Mouse (Mus musculus) lung, adult 2 months (tissue): ENCODE data around the gene Adamts14. TPM values are rescaled to one million over a fixed set of nuclear protein-coding genes. Genes with fewer than 3 reads are reported as not detected.

ENCODE experiments used
- DNase-seq: peaks from one replicate; pipeline ENCODE4 v3.0.0; 2022
- H3K4me1 ChIP-seq: fragments of 200-500 bp; 2 replicates; pipeline ENCODE4 v1.6.1; 2011; ENCODE audit warnings: low read length; ENCODE audit not compliant: control insufficient read depth, insufficient read depth
- H3K4me3 ChIP-seq: fragments of 200-500 bp; replicated peaks from 2 replicates; pipeline ENCODE3; 2011; ENCODE audit warnings: low read depth, mild to moderate bottlenecking, control low read depth, low read length; ENCODE audit errors: extremely low read depth
- CTCF ChIP-seq: fragments of 200-500 bp; IDR thresholded peaks from 2 replicates; pipeline ENCODE4 v1.5.1; 2011; ENCODE audit warnings: mild to moderate bottlenecking, low read length, control low read depth; ENCODE audit not compliant: insufficient read depth
- POLR2A ChIP-seq: fragments of 200-500 bp; IDR thresholded peaks from 2 replicates; pipeline ENCODE4 v1.6.1; 2011; ENCODE audit warnings: low read depth, mild to moderate bottlenecking, control low read depth, low read length, borderline replicate concordance; ENCODE audit errors: extremely low read depth
- WGBS: fragments of 180-500 bp; shearing (Covaris S2); methylation state at CpG from one replicate; pipeline ENCODE4 v1.1.7; 2018; 5-methylcytosine and 5-hydroxymethylcytosine counted together
- polyA plus RNA-seq: library from polyadenylated mRNA; depleted of rRNA; stranded (reverse); fragments of >200 nt; gene quantifications from 2 replicates; pipeline ENCODE4 v1.2.3, GENCODE M21; 2012

Gene Adamts14
- polyA plus RNA-seq, 1 experiment = 3.6 TPM

DNA sequence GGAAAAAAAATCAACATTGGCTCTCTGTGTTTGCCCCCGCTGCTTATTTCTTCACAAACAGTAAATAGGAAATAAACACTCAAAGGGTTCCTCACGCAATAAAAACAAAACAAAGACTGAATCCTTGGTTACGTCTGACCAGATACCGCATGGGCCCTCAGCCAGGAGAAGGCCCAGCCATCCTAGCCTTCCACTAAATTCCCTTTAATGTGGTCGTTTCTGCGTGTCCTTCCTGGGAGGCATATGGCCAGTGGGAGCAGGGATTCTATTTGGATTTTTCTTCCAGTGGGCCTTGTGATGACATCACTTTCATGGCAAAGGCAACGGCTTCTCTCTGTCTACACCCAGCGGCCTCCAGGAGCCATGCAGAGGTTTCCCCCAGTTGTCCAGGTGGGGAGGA, 18.0 kb downstream of the Adamts14 start:
- no peak overlapping the region for H3K4me3 ChIP-seq
- no peak for TF ChIP-seq CTCF
- no peak for TF ChIP-seq POLR2A
- DNase-seq = no peak
- 57% methylated on average over 8 of the region's 8 CpGs for WGBS
- H3K4me1 ChIP-seq = no peaks in the 10 kb centered on the region

DNA sequence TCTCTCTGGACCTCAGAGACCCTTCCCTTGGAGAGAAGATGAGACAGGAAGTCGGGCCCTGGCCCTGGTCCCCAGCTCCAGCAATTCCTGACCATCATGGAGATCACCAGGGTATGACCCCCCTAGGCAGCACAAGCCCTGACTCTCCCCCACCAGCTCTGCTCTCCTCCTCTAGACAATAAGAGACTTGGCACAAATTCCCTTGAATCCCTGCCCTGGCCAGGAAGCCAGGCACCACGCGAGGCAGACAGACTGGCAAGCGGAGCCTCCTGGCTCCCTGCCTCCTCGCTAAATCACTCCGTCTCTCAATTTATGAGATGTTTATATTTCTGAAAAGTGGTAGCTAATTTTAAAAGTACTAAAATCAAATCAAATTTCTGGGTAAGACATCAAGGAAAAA, 18.5 kb downstream of the Adamts14 start:
- TF ChIP-seq CTCF = no peak
- TF ChIP-seq POLR2A = no peak
- no peak for DNase-seq
- no peak overlapping the region for H3K4me3 ChIP-seq
- no peaks in the 10 kb centered on the region for H3K4me1 ChIP-seq
- WGBS = 26% methylated on average over 6 of the region's 6 CpGs

DNA sequence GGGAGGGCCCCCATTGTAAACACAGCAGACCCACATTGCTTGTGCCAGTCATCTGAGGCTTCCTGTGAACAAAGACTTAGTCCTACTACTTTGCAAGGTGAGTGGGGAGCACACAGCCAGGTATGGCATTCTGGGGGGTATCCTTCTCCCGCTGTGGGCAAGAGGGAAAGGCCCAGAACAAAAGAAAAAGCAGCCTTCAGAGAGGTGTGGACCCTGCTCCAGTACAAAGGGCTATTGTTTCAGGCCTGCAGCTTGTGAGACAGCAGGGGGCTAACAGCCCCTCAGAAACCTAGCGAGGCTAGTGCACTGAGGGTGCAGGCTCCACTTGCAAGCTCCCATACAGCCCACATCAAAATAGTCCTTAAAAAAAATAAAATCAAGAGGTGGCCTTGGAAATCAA, 23.3 kb downstream of the Adamts14 start:
- WGBS = 74% methylated on average over 2 of the region's 2 CpGs
- Histone ChIP-seq H3K4me1 (no peaks in the 10 kb centered on the region), H3K4me3 (no peak overlapping the region)
- DNase-seq = no peak
- TF ChIP-seq CTCF (no peak), POLR2A (no peak)

DNA sequence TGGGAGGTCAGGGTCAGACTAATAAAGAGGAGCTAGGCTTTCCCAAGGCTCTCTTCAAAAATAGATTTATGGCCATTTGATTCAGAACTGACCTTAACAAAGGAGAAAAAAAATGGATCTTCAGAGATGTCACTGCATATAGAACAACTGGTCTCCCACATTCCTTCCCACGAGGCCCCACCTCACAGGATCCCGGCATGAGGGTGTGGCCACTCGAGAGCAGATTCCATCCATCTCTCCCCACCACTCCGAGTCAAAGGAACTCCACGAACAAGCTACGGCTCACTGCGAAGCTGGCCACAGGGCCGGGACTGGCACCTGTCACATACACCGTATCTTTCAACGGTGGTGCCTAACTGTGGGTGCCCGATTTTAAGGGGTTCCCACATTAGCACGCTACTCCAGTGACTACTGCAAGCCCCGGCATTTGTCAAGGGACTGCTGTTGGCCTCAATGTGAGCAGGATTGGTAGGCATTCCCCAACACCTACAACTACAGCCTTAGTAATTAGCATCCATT, 24.6 kb downstream of the Adamts14 start:
- WGBS = 66% methylated on average over 13 of the region's 13 CpGs
- H3K4me1 ChIP-seq = no peaks in the 10 kb centered on the region
- DNase-seq = no peak

DNA sequence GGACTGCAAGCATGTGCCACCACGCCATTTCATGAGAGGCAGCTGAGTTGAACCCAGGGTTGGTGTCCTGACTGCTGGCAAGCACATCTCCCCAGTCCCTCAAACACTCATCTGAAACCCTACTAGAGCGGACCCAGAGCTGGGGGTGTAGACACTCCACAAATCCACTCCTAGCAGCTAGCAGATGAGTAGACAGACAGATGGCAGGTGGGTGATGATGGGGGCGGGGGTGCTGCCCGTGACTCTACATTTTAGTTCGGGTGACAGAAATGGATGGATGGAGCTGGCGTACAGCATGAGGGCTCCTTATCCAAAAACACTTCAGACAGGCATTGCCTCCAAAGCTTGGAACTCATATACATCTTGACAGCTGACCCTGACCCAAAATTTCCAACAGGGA, 26.9 kb downstream of the Adamts14 start:
- WGBS = 94% methylated on average over 6 of the region's 6 CpGs
- Histone ChIP-seq H3K4me1 (no peaks in the 10 kb centered on the region), H3K4me3 (no peak overlapping the region)
- TF ChIP-seq POLR2A (no peak), CTCF (no peak)
- no peak for DNase-seq

More for the DNA sequence above, 24.6 kb downstream of the Adamts14 start:
- TF ChIP-seq POLR2A (no peak), CTCF (no peak)
- no peak overlapping the region for H3K4me3 ChIP-seq

DNA sequence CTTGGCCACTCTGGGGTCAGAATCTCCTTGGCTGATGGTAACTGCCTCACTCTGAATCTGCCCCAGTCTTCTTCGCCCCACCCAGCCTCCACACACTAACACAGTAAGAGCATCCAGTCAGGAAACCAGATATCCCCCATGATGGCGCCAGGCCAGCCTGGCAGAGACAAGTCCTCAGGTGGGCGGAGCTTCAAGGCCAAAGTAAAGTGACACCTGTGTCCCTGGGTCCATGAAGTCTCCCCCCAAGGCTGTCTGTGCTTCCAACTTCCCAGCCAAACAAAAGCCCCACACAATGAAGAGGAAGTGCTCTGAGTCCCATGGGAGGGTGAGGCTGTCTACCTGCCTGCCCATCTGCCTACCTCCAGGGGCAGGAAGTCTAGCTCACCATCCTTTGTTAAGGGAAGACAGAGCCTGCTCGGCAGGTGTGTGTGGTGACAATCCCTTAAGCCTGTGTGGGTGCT, 31.2 kb downstream of the Adamts14 start:
- Histone ChIP-seq H3K4me1 (no peaks in the 10 kb centered on the region), H3K4me3 (no peak overlapping the region)
- TF ChIP-seq POLR2A (no peak), CTCF (no peak)
- WGBS = 49% methylated on average over 4 of the region's 4 CpGs
- DNase-seq = no peak

DNA sequence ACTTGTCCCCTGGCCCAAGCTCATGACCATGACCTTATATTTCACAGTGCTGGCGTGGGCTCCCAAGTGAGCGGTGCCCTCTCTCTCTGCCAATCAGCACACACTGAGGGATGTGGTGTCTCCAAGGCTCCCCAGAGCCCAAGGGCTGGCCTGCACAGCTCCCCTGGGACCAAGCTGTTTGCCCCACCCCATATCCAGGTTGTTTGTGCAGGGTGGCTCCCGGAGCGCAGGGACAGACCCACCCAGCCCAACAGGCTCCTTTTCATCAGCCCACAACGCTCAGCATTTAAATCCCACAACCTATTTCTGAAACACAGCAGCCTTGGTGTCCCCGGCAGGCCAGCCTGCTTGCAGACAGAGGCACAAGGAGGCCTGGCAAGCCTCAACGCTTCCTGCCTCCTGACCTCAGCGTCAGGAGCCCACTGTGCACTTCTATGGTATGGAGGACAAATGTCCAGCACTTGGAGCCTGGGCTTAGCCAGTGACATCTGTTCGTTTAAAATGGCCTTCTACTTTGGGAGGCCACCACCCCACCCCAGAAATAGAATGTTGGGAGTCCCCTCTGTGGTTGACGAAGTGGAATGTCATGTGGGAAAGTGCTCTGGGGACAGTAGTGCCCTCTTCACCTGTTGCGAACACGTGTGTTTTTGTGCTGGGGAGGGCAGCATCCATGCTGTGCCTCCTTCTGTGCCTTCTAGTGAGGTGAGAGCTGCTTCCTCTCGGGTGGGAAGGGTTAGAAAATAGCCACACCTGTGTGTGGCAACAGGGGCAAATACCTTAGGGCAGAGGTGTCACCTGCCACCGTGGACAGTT, 32.9 kb downstream of the Adamts14 start:
- Histone ChIP-seq H3K4me3 (no peak overlapping the region), H3K4me1 (no peaks in the 10 kb centered on the region)
- 70% methylated on average over 14 of the region's 14 CpGs for WGBS
- no peak for DNase-seq
- TF ChIP-seq CTCF (no peak), POLR2A (no peak)

DNA sequence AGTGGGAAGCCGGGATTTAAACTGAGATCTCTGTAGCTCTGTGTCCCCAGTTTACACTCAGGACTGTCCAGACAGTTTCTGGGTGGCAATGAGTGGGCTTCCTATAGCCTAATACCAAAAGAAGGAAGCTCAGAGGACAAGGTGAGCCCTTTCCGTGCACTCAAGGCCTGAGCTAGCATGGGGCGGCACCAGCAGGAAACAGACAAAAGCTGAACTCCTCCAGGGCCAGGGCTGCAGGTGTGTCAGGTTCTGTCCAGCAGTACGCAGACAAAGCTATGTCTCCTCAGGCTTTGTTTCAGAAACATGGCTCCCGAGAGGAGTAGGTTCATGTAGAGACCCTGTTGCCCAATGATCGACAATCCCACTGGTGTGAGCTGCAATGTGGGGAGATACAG, 35.9 kb downstream of the Adamts14 start:
- Histone ChIP-seq H3K4me3 (no peak overlapping the region), H3K4me1 (no peaks in the 10 kb centered on the region)
- TF ChIP-seq POLR2A = no peak
- no peak for TF ChIP-seq CTCF
- DNase-seq = no peak
- 76% methylated on average over 6 of the region's 6 CpGs for WGBS

DNA sequence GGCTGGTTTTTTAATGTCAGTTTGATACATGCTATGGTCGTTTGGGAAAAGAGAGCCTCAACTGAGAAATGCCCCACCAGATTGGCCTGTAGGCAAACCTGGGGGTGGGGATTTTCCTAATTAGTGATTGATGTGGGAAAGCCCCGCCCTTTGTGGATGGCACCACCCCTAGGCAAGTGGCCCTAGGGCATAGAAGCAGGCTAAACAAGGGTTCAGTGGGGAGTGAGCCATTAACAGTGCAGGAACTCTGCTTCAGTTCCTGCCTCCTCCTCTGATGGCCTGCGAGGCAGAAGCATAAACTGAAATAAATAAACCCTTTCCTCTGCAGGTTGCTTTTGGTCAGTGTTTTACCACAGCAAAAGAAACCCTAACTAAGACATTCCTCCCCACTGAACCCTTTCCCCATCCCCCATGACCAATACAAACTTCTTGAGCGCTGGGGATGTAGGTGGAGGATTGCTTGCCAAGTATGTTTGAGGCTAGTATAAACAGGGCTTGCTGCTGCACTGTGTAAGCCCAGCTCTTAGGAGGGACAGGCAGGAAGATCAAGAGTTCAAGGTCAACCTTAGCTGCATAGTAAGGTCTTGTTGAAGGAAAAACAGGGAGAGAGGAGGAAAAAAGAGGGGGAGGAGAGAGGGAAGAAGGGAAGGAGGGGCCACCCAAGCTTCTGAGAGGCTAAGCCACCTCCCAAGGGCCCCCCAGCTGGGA, 36.4 kb downstream of the Adamts14 start:
- TF ChIP-seq CTCF = no peak
- TF ChIP-seq POLR2A = no peak
- H3K4me3 ChIP-seq = no peak overlapping the region
- no peaks in the 10 kb centered on the region for H3K4me1 ChIP-seq
- no peak for DNase-seq
- 46% methylated on average over 4 of the region's 4 CpGs for WGBS

DNA sequence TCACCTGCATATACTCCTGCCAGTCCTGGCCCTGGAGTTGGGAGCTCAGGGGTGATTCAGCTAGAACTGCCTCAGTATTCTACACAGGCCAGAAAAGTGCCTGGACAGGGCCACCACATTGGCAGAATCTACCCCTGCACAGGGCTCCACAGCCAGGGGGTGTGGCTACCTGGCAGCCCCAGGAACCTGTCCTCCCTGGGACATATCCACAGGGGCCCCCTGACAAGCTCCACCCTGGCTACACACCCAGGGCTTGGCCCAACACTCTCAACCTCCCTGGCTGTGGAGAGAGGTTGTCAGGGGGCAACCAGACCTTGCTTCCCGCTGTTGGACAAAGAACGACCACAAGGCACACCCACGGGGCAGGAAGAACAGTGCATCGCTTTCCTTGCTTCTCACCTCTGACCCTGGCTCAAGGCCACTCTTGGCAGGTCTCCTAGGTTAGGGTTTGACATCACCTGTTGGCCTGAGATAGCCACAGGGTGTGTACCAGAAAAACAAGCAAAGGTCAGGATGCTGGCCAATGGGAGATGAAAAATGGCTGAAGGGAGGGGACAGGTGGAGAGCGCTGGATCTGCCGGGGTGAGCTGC, 37.5 kb downstream of the Adamts14 start:
- 77% methylated on average over 6 of the region's 6 CpGs for WGBS
- H3K4me1 ChIP-seq = no peaks in the 10 kb centered on the region
- TF ChIP-seq POLR2A = no peak
- no peak for TF ChIP-seq CTCF
- DNase-seq = no peak
- no peak overlapping the region for H3K4me3 ChIP-seq
